Mouse (Mus musculus): ENCODE measurements around the gene Tgif1.

- TF ChIP-seq CTCF (IDR thresholded peaks at IDR 0.05; ENCODE audit: low read depth) = no peak
- no peak for TF ChIP-seq EP300 (IDR thresholded peaks at IDR 0.05; ENCODE audit: low read depth)
Measured at GRCm38 (mm10) chr17:70796940-70797772, 56.2 kb downstream of the Tgif1 start.

Measured in heart, postnatal 0 days (tissue).